Mouse (Mus musculus) MEL-GATA-1-ER (cell line): ENCODE measurements around the gene Acpp.

Experiments
- DNase-seq: peaks from one replicate; pipeline ENCODE4 v3.0.0-alpha.2; 2012; ENCODE audit warnings: low read depth; ENCODE audit errors: extremely low read depth

The Acpp gene

DNA sequence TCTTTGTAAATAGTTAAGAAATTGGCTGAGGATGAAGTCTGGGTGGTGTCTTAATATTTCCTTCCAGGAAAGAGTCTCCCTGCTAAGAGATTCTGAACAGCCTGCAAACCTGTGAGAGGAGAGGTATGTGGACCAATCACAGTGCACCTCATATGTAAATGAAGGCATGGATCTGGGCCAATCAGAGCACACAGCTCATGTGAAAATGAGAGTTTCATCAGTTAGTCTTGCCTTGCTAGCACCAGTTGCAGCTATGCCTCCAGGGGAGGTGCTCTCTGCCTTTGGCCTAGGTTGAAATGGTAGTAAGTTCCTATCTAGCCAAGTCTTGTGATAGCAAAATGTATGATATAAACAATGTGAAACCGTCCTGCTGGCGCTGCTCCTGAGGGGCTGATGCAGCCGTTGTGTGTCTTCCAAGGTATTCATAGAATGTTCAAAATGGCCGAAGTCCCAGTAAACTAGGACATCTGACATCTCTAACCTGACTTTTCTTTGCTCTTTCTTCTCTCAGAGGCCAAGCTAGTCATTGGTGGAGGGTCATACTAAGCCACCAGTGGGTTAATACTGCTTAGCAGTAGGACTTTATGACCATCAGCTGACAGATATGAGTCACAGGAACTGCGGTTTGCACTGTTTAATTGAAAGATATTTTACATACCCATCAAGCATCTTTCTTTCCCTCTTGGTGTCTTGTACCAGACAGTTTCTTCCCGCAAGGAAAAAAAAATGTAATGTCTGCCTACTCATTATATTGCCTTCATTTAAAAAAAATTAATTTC lies 32.0 kb downstream of the Acpp start:
- DNase-seq: peak; percentile 43

DNA sequence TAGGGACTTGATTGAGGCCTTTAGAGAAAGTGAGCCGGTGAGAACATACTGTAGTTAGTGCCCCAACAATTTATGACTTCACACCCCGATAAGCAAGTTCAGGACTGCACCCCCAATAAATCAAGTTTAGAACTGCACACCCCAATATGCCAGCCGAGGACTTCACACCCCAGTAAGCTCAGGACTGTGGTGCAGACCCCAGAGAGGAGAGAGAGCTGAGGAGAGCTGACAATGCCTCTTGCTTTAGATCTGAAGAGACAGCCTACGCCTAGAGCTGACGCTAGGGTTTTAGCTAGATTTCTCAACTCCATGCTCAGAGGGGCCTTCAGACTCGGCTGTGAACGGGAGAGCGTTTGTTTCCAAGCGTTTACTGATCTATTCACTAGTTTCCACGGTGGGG lies 32.7 kb downstream of the Acpp start:
- no peak for DNase-seq

DNA sequence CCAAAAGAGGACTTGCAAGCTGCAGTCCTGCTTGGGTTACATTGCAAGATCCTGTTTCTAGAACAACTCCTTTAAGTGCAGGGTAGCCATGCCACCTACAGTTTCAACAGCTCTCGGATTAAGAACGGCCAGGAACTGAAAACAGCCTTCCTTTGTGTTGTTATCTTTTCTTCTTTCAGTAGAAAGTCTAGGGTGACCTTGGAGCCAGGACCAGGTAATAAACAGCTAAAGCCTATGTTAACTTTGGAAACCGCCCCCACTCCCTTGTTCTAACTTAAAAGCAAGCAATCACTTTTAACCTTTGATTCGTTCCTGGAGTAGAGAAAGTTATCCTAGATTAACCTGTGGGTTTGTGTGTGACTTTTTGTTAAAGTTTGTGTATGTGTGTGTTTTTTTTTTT lies 33.2 kb downstream of the Acpp start:
- DNase-seq: no peak

DNA sequence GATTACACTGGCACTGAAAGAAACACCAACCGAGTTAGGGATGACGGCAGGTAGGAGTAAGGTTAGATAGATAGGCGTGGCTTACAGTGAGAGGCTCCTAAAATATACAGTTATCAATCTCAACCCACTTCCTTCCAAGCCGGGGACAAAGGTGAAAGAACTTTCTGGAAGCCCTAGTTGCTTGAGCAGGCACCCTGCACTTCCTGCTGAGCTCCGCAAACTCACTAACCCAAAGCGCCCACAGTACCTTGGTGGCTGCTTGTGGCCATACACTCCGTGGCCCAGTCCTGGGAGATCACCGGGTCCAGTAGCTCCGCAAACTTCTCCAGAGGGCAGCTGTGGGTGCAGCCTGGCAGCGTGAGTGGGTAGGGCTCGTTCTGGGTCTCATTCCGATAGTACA lies 37.0 kb downstream of the Acpp start:
- DNase-seq: no peak

DNA sequence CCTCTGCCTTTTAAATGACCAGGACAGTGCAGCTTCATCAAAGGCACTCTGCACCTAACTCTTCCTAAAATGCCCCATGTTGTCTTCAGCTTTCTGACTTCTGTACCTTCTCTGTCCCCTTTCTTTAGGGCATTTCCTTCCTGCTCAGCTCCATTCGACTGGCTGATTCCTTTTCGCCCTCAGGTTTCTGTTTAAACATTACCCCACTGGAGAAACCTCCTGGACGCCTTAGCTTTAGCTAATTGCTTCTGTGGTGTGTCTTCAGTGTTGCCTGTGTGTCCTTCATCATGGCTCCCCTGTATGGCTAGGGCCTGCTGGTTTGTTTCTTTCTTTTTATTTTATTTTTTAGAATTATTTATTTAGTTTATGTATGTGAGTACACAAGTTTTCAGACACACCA lies 40.5 kb downstream of the Acpp start:
- DNase-seq: no peak

DNA sequence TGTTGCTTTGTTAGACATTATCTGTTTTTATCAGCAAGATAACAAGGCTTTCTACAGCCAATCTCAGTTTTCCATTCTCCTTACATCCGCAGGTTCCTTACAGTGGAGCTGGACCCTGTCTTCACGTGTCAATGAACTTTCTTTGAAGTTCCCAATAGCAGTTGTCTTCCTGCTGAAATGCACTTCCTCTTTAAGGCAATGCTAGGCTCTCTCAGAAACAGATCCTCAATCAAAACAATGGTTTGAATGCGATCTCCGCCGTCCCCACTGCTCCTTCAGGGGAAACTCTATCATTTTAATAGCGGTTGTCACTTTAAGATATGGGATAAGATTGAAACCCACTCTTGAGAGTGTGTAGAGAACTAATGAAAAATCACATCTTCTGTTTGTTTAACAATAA lies 52.6 kb downstream of the Acpp start:
- DNase-seq: no peak

DNA sequence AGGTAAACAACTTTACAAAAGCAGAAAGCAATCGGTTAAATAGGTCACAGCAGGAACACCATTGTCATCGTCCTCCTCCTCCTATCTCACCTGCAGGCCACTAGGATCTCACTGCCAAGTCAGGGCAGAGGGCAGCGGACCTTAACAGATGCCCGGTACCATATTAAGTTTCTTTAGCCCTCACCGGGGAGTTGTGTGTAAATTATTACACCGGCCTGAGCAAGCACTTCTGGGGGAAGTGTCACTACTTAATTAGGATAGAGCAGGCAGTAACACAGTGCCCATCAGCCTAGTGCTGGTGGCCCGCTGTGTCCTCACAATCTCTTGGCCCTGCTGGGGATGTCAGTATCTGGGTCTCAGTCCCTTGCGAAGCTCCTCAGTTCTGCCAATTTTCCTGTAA lies 55.0 kb downstream of the Acpp start:
- no peak for DNase-seq

DNA sequence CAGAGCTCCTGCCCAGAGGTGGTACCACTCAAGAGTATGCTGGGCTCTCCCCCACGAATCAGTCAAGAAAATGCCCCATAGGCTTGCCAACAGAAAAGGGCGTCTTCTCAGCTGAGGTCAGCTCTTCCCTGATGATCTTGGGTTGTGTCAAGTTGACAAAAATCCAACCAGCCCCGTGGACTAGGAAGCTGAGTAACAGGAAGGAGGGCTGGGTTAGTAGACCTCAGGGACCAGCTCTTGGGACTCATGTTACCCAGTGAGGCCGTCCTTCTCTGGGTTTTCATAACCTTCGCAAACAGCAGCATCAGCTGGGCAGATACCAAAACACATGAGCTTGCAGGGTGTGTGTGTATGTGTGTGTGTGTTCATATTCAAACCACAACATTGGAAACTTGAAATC lies 55.8 kb downstream of the Acpp start:
- no peak for DNase-seq

DNA sequence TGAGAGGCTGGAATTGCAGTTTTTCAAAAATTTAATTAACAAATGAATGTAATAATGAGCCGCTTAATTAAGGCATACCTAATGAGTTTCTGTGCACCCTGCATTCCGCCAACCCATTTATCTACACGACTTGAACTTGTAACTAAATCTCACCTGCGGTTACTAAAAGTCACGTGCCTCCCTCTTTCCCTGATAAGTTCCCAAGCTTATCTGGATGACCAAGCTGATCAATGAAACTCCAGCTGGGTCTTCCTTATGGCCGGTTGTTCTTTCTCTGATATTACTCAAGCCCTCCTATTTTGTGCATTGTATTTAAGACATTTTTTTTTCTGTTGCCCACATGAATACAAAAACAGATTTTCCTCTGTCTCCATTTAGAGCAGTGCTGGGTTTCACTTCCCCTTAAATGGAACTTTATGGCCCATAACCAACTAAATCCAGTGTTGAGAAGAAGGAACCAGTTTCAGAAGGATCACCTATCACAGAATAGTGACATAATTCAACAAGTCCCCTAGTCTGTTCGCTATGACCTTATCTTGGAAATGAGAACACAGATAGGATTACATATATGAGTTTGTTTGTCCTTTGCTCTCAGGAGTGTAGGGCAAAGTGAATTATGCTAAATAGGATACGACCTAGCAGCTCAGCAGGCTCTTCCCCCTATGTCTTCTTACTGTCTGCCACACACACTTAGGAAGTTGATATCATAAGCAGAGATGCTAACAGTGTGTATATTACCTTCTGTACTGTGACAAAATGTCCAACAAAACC lies 56.6 kb downstream of the Acpp start:
- no peak for DNase-seq

DNA sequence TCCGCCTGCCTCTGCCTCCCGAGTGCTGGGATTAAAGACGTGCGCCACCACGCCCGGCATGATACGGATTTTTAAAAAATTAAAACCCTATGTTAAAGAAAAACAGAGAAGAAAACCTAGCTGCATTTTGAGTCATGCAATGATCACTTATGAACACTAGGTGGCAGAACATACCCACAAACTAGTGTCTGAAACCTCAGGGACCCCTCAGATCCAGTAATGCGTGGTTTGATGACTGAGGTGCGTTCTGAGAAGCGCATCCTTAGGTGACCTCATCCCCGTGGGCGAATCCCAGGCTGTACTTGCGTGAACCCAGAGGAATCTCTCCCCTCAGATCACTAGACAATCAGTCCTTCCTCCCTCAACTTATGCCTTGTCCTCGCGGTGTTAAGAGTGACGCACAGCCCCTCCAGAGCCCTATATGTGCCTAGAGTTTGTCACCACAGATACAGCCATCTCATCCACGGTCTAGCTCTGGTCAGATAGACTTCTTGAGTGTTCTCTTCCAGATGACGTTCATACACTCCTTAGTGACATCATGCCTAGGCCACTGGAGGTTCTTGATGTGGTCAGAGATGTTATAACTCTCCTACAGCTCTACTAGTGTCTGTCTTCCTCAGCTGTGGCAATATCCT lies 59.9 kb downstream of the Acpp start:
- DNase-seq: peak; percentile 45

DNA sequence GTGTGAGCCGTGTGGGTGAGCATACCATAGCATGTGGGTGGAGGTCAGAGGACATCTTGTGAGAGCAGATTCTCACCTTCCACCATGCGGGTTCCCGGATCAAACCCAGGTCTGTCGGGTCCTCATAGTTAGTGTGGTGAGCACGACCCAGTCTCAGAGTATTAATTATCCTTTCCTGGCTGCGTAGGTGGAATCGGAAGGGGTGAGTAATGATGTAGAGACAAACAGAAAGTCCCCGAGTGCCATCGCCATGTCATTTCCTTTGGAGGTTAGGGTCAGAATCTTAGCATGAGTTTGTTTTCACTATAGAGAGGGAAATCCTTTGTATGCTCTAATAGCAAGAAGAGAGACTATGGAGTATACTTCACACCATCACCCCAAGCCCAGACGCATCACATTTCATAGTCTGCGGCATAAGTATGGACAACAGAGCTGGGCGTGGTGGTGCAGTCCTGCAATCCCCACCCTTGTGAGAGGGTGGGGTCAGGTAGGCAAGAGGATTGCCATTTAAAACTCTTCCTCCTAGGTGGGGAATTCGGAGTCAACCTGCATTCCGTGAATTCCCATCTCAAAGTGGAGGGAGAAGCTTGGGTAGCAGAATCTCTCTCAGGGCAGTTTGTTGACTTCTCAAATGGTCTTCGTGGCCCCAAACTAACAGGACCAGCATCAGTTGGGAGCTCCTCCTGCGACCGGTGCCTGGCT lies 62.3 kb downstream of the Acpp start:
- DNase-seq: no peak

DNA sequence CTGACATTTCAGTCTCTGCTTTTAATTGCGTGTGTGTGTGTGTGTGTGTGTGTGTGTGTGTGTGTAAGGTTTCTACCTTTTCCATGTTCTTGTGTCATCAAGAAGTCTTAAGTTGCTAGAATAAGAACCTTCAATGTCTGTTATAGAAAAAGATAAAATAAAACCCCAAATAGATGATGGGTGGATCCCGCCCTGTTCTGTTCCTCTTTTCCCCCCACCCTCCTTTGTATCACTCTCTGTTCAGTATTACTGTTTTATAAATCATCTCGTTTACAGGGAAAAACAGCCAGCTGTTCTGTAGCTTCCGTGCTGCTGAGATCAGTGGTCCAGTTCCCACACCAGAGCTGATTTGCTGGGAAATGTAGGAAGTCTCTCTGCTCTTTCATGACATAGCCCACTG lies 65.5 kb downstream of the Acpp start:
- DNase-seq: peak; percentile 26

DNA sequence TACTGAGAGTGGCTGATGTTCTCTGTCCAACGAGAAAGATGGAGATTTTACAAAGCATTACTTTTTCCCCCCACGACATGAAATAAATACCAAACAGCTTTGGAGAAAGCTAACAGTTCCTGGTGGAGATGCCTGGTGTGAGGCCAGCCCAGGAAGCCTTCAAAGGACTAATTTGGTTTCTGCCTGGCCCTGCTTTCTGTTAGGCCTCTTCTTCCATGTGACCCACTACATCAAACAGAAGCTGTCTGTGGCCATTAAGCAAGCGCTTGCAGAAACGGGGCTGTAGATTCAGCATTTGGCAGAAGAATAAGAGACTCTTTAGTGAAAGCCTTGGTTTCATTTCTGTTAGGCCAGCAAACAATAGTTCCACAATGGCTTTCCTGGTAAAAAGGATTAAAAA lies 65.9 kb downstream of the Acpp start:
- no peak for DNase-seq

DNA sequence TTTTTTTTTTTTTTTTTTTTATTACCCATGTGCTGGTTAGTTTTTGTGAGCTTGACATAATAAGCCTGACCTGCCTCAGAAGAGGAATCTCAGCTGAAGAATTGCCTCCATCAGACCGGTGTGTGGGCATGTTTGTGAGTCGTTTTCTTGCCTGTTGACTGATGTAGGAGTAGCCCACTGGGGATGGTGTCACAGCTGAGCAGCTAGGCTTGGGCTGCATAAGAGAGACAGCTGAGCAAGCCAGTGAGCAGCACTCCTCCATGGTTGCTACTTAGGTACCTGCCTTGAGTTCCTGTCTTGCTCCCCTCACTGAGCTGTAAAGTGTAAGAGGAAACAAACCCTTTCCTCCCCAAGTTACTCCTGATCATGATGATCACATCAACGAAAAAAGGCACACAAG lies 67.6 kb downstream of the Acpp start:
- DNase-seq: no peak

DNA sequence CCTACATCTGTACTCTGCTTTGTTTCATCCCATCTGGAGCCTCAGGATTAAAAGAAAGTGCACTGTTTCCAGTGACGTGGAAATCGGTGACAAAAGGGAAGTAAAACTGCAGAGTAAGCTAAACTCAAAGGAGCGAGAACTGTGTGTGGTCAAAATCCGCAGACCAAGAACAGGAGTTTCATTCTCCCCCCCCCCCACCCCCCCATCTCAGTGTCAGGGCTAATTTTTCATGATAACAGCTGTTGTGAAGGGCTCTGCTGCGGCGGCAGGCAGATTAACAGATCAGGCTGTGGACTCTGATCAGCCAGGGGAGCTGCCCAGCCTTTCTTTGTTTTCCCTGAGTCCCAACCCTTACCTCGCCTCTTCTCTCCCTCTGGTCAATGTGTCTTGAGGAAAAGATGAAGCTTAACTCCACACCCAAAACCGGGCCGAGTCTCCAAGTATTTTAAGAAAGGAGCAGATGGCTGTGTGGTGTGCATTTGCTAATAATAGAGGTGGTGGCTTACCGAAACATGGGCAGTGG lies 68.1 kb downstream of the Acpp start:
- peak; percentile 43 for DNase-seq

DNA sequence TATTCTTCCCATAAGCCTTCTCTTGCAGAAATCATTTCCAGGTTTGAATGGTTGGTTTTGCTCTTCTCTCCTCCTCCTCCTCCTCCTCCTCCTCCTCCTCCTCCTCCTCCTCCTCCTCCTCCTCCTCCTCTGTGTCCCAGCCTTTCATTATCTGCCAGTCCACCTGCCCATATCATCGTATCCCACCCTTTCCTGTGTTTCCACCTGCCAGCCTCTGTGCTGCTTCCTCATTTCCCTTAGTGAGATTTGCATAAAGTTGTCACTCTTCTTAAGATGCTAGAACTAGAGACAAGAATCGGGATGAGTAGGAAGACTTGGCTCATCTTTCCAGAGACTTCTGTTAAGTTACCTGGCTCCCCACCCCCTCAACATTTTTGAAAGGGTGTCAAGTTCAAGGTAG lies 73.0 kb downstream of the Acpp start:
- peak; percentile 58 for DNase-seq

DNA sequence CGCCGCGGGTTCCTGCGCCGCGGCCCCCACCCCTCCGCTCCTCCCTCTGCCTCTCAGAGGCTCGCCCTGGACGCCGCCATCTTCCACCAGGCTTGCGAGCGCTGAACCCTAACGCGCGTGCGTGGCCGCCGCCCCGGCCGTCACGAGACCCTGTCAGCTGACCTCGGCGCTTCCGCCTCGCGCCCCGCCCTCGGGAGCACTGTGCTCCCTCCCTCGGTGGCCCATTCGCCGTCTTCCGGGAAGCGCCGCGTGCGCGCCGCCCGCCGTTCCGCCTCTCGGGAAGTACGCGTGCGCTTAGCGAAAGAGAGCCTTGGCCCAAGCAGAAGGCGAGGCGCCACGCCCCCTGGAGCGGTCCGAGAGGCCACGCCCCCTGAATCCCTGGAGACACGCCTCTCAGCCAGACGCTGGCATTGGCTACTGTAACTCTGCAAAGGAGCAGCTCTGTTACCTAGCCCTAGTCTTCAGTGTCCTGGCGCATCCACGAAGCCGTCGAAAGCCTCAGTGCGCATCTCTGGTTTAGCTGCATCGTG lies 74.7 kb downstream of the Acpp start, which contains the start of gene Dnajc13:
TSS of gene Dnajc13 (minus strand) at position 108 of the 530 bp plus-strand sequence.
- peak; percentile 89 for DNase-seq

DNA sequence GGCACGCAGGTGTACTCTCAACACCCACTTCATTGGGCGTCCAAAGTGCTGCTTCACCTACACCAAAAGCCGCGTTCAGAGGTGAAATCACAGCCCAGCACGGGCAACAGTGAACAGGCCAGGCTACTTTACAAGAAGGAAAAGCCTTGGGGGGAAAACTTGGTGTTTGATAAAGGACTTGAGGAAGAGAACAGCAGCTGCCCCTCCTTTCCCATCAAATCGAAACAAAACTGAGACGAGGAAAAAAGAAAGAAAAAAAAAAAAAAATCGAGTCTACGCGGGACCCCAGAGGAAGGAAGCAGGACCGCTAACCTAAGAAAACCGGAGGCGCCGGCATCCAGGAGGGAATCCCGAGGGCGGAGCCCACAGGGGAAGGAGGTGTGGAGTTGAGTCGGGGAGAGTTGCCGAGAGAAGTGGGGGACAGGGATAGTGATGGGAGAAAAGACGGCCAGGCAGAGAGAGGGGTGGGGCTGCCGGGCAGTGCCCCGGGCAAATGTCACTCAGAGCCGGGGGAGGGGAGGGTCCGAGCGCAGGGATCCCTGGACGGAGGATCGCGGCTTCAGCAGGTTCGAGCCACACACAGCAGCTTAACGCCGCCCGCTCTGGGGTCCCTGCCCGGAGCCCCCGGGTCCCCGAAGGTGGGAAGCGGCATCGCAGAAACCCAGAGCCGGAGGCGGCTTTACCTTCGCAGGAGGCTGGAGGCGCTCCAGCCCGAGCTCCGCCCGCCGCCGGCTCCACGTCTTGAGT lies 75.4 kb downstream of the Acpp start:
- no peak for DNase-seq

DNA sequence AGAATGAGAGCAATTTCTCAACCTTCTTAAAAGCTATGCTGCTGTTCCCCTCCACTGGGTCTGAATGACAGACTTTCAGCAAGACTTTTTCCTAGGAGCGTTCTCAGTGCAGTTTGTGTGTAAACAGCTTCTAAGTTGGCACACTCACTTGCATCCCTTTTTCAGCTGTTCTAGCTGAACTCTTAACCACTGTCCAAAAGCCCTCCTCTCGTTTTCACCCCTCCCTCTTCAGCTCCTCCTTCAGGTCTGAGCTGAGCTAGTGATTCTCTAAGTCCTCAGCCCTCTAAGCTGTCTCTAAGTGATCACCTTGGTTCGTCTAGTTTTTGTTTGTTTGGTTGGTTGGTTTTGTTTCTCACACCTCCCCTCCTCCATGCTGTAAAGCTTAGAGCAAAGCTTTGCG lies 77.2 kb downstream of the Acpp start:
- no peak for DNase-seq

DNA sequence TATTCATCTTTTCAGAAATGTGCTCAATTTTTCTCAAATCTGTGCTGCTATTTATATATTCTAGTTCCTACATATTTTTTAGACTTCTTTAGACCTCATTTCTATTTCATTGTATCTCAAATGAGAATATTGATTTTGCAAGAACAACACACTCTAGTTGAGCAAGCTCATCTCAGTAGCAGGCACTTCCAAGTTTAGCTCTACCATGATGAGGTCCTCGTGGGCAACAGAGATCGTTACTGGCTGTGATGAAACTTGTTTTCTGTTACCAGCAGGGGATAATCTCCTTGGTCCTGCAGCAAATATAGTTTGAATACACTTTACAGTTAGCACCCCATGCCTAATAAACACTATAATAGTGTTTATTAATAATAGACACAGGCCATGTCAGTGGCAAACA lies 81.5 kb downstream of the Acpp start:
- DNase-seq: no peak
